Mouse (Mus musculus) kidney, adult 2 months (tissue): ENCODE measurements around the gene Tcf19. TPM values are rescaled to one million over a fixed set of nuclear protein-coding genes. Genes with fewer than 3 reads are reported as not detected.

Source experiments
- DNase-seq: peaks from one replicate; pipeline ENCODE4 v3.0.0; 2021
- H3K27ac ChIP-seq: fragments of 200-500 bp; 2 replicates; pipeline ENCODE4 v1.5.1; 2012; ENCODE audit warnings: low read depth, low read length, control low read depth, inconsistent platforms; ENCODE audit not compliant: insufficient read depth
- H3K27me3 ChIP-seq: fragments of 200-500 bp; replicated peaks from 2 replicates; pipeline ENCODE4 v1.6.1; 2012; ENCODE audit warnings: mild to moderate bottlenecking, moderate library complexity, low read length, inconsistent platforms; ENCODE audit not compliant: control insufficient read depth, insufficient read depth
- H3K36me3 ChIP-seq: fragments of 200-500 bp; 2 replicates; pipeline ENCODE4 v1.6.1; 2012; ENCODE audit warnings: mild to moderate bottlenecking, moderate library complexity, low read length, inconsistent platforms; ENCODE audit not compliant: control insufficient read depth, insufficient read depth
- H3K4me1 ChIP-seq: fragments of 200-500 bp; 2 replicates; pipeline ENCODE4 v1.6.1; 2011; ENCODE audit warnings: low read length; ENCODE audit not compliant: control insufficient read depth, insufficient read depth
- H3K4me3 ChIP-seq: fragments of 200-500 bp; 2 replicates; pipeline ENCODE4 v1.5.1; 2011; ENCODE audit warnings: mild to moderate bottlenecking, low read depth, low read length, control low read depth; ENCODE audit not compliant: insufficient read depth
- CTCF ChIP-seq: fragments of 200-500 bp; conservative IDR thresholded peaks from 2 replicates; pipeline ENCODE4 v1.5.1; 2011; ENCODE audit warnings: low read depth, mild to moderate bottlenecking, control low read depth, low read length, moderate library complexity, mixed read lengths; ENCODE audit not compliant: insufficient read depth, insufficient read length
- POLR2A ChIP-seq: fragments of 200-500 bp; IDR thresholded peaks from one replicate; pipeline ENCODE4 v1.6.1; 2011; ENCODE audit warnings: low read depth, low read length, control low read depth
- WGBS: fragments of 180-500 bp; shearing (Covaris S2); methylation state at CpG from one replicate; pipeline ENCODE4 v1.1.7; 2018; 5-methylcytosine and 5-hydroxymethylcytosine counted together
- polyA plus RNA-seq: library from polyadenylated mRNA; depleted of rRNA; stranded (reverse); fragments of >200 nt; gene quantifications from 2 replicates; pipeline ENCODE4 v1.2.3, GENCODE M21; 2012

Tcf19 gene
- polyA plus RNA-seq, 1 experiment = 5.6 TPM

GRCm38 (mm10) chr17:35544680-35545079, 28.1 kb upstream of the Tcf19 start:
- Histone ChIP-seq H3K4me1 (0 out of 2 replicates have a peak, but pooled peaks cover 4% of the 10 kb centered on the region), H3K27me3 (no peaks in the 10 kb centered on the region), H3K4me3 (no peak overlapping the region), H3K36me3 (no peaks in the 10 kb centered on the region), H3K27ac (no peak overlapping the region)
- peak; percentile 59 for DNase-seq
- TF ChIP-seq POLR2A (no peak), CTCF (peak; percentile 66)
- 34% methylated on average over 6 of the region's 6 CpGs for WGBS

- H3K27ac ChIP-seq = no peak overlapping the region
- 64% methylated on average over 6 of the region's 6 CpGs for WGBS
- DNase-seq = no peak
- no peak for TF ChIP-seq POLR2A
- TF ChIP-seq CTCF = no peak
- no peaks in the 10 kb centered on the region for H3K36me3 ChIP-seq
- H3K27me3 ChIP-seq = no peaks in the 10 kb centered on the region
- no peak overlapping the region for H3K4me3 ChIP-seq
- no peaks in the 10 kb centered on the region for H3K4me1 ChIP-seq
These were observed 27.4 kb upstream of the Tcf19 start for GRCm38 (mm10) chr17:35544001-35544400.

GRCm38 (mm10) chr17:35543412-35543861, 26.8 kb upstream of the Tcf19 start:
- no peak overlapping the region for H3K4me3 ChIP-seq
- 53% methylated on average over 14 of the region's 14 CpGs for WGBS
- no peak for DNase-seq
- H3K36me3 ChIP-seq = no peaks in the 10 kb centered on the region
- H3K4me1 ChIP-seq = no peaks in the 10 kb centered on the region
- H3K27me3 ChIP-seq = no peaks in the 10 kb centered on the region
- no peak for TF ChIP-seq CTCF
- H3K27ac ChIP-seq = no peak overlapping the region

GRCm38 (mm10) chr17:35542761-35543411, 26.3 kb upstream of the Tcf19 start:
- Histone ChIP-seq H3K27ac (no peak overlapping the region), H3K4me3 (no peak overlapping the region), H3K36me3 (no peaks in the 10 kb centered on the region), H3K27me3 (no peaks in the 10 kb centered on the region), H3K4me1 (no peaks in the 10 kb centered on the region)
- WGBS = 89% methylated on average over 15 of the region's 15 CpGs
- no peak for TF ChIP-seq CTCF
- TF ChIP-seq POLR2A = no peak
- no peak for DNase-seq

GRCm38 (mm10) chr17:35539540-35539939, 22.9 kb upstream of the Tcf19 start:
- H3K4me3 ChIP-seq = no peak overlapping the region
- no peaks in the 10 kb centered on the region for H3K36me3 ChIP-seq
- TF ChIP-seq CTCF = no peak
- no peak for TF ChIP-seq POLR2A
- WGBS = 63% methylated on average over 10 of the region's 10 CpGs
- H3K27ac ChIP-seq = no peak overlapping the region
- DNase-seq = no peak
- H3K27me3 ChIP-seq = no peaks in the 10 kb centered on the region
- H3K4me1 ChIP-seq = no peaks in the 10 kb centered on the region

- no peak for DNase-seq
- TF ChIP-seq POLR2A = no peak
- no peak for TF ChIP-seq CTCF
- Histone ChIP-seq H3K27me3 (no peaks in the 10 kb centered on the region), H3K4me3 (no peak overlapping the region), H3K4me1 (no peaks in the 10 kb centered on the region), H3K27ac (no peak overlapping the region), H3K36me3 (no peaks in the 10 kb centered on the region)
- WGBS = 85% methylated on average over 1 of the region's 1 CpGs
These were observed 21.9 kb upstream of the Tcf19 start for GRCm38 (mm10) chr17:35538476-35538875.

GRCm38 (mm10) chr17:35537421-35537820, 20.8 kb upstream of the Tcf19 start:
- 78% methylated on average over 4 of the region's 4 CpGs for WGBS
- Histone ChIP-seq H3K4me1 (no peaks in the 10 kb centered on the region), H3K27me3 (no peaks in the 10 kb centered on the region), H3K4me3 (no peak overlapping the region), H3K36me3 (no peaks in the 10 kb centered on the region), H3K27ac (no peak overlapping the region)
- no peak for DNase-seq
- TF ChIP-seq POLR2A = no peak
- no peak for TF ChIP-seq CTCF
